ENCODE assay signal across 9 mouse cellular contexts in the genomic region with DNA sequence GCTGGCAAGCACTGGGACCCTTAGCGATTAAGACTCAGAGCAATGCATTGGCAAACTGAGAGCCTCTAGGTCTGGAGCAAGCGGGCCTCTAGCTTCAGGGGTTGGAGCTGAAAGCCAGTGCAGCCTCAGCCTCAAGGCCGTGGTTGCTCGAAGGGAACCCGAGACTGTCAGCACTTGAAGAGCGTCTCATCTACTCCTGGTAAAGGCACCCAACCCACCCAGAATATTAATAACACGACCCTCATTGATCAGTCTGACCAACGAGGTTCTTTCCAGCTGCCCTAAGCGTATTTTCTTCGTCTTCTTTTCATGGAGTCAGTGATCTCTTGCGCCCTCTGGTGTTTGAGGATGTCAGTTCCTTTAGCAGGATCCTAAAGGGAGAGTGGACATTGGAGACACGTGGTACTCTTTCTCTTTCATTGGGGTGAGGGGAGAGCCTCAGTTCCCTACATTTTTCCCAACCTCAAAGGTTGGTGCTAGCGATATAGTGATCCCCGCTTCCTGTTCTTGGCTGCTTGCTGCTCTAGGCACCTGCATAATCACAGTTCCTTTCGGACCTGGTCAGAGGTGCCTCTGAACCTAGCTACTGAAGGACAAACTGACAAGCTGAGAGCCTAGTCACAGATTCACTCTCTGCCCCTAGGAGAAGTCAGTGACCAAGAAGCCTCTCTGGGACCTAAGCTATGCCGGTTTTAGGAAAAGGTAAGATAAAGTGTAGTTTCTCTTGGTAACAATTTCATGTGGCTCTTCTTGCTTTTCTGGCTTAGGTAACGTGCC.
DNase-seq lines count a peak whose midpoint lies in the region; ATAC-seq and TF ChIP-seq lines count a peak whose summit lies in the region.
"Had no signal": no experiment of that assay in that cellular context is flagged by ENCODE, and none has a peak within 500 bp of the region (broad histone marks: within the 10 kb centered on the region; RNA-seq: fewer than 3 reads in every experiment).

No protein-coding gene starts in this region.

- H3K36me3 ChIP-seq in forebrain, embryonic 14.5 days (ENCODE audit: control insufficient read depth, insufficient read depth, low read length) = no peaks in the 10 kb centered on the region
- no peaks in the 10 kb centered on the region for H3K36me3 ChIP-seq in hindbrain, embryonic 11.5 days (ENCODE audit: control insufficient read depth, insufficient read depth, low read length)

- TF ChIP-seq POLR2A in lung, adult 2 months (IDR thresholded peaks at IDR 0.05; ENCODE audit: borderline replicate concordance, extremely low read depth, low read depth, low read length) = no peak

- DNase-seq in MEL-GATA-1-ER (ENCODE audit: extremely low read depth, low read depth) = peak; percentile 36
- DNase-seq in c-Kit-positive CD71-positive TER-119-positive erythroid progenitor cells, embryonic 14.5 days (ENCODE audit: low spot score) = peak; percentile 55
- DNase-seq in forebrain, embryonic 14.5 days (ENCODE audit: low spot score) = peak; percentile 86
- DNase-seq in hindbrain, embryonic 11.5 days (ENCODE audit: low spot score) = peak; percentile 89
- peak; percentile 25 to 63 for DNase-seq in layer of hippocampus, adult 8-10 months (ENCODE audit: low spot score in 2 of 2)
- DNase-seq in lung, adult 2 months = peak; percentile 62
- DNase-seq in thymus, postnatal 10 days (ENCODE audit: low spot score in 2 of 2) = peak; percentile 46 to 79

- H3K9me3 ChIP-seq in forebrain, embryonic 14.5 days (replicated peaks; ENCODE audit: control insufficient read depth, low read length) = no peaks in the 10 kb centered on the region
- H3K9me3 ChIP-seq in hindbrain, embryonic 11.5 days (ENCODE audit: control insufficient read depth, low read length) = no peaks in the 10 kb centered on the region

- no peaks in the 10 kb centered on the region for H3K4me1 ChIP-seq in forebrain, embryonic 14.5 days (ENCODE audit: control insufficient read depth, insufficient read depth, low read length)
- H3K4me1 ChIP-seq in hindbrain, embryonic 11.5 days (replicated peaks; ENCODE audit: control insufficient read depth, insufficient read depth, low read length) = no peaks in the 10 kb centered on the region
- no peaks in the 10 kb centered on the region for H3K4me1 ChIP-seq in lung, adult 2 months (ENCODE audit: control insufficient read depth, insufficient read depth, low read length)

- H3K27ac ChIP-seq in forebrain, embryonic 14.5 days (ENCODE audit: low read depth, low read length) = no peak overlapping the region
- no peak overlapping the region for H3K27ac ChIP-seq in hindbrain, embryonic 11.5 days (ENCODE audit: low read depth, low read length)
- H3K27ac ChIP-seq: macrophage had no signal

- H3K4me3 ChIP-seq in forebrain, embryonic 14.5 days (ENCODE audit: low read depth, low read length) = no peak overlapping the region
- no peak overlapping the region for H3K4me3 ChIP-seq in hindbrain, embryonic 11.5 days (ENCODE audit: low read depth, low read length)
- H3K4me3 ChIP-seq in lung, adult 2 months (replicated peaks; ENCODE audit: extremely low read depth, low read depth, low read length) = no peak overlapping the region

- no peaks in the 10 kb centered on the region for H3K27me3 ChIP-seq in forebrain, embryonic 14.5 days (replicated peaks; ENCODE audit: control insufficient read depth, insufficient read depth, low read length)
- no peaks in the 10 kb centered on the region for H3K27me3 ChIP-seq in hindbrain, embryonic 11.5 days (ENCODE audit: control insufficient read depth, insufficient read depth, low read length)

- H3K9ac ChIP-seq in forebrain, embryonic 14.5 days (ENCODE audit: low read length) = peak overlapping the region; percentile 30; the same call in 1 of the 2 replicates
- H3K9ac ChIP-seq in hindbrain, embryonic 11.5 days (ENCODE audit: low read depth, low read length) = peak overlapping the region; percentile 34; the same call in 1 of the 2 replicates

- WGBS in forebrain, embryonic 14.5 days = 38% methylated on average over 17 of the region's 17 CpGs
- 33% methylated on average over 17 of the region's 17 CpGs for WGBS in hindbrain, embryonic 11.5 days
- WGBS in lung, adult 2 months = 27% methylated on average over 17 of the region's 17 CpGs

- ATAC-seq in forebrain, embryonic 14.5 days = peak; percentile 89
- peak; percentile 81 for ATAC-seq in hindbrain, embryonic 11.5 days (ENCODE audit: low FRiP score)
- peak; percentile 82 for ATAC-seq in neutrophil, adult 5-6 weeks (ENCODE audit: extremely low read depth, insufficient number of reproducible peaks, low FRiP score, poor library complexity, severe bottlenecking)

- TF ChIP-seq CTCF in lung, adult 2 months (IDR thresholded peaks at IDR 0.05; ENCODE audit: insufficient read depth, low read length) = peak; percentile 8; the same call in 1 of the 2 replicates

- peak overlapping the region; percentile 34; the same call in 1 of the 2 replicates for H3K4me2 ChIP-seq in forebrain, embryonic 14.5 days (ENCODE audit: low read length)
- peak overlapping the region; percentile 21; the same call in 1 of the 2 replicates for H3K4me2 ChIP-seq in hindbrain, embryonic 11.5 days (replicated peaks; ENCODE audit: low read depth, low read length)

Comparison
In these comparisons a context has a peak if more than half of its experiments do, and no peak if none do; other contexts are left out.
1. DNase-seq: peak in every context shown above with its lines; median percentile 89 in hindbrain, embryonic 11.5 days; 86 in forebrain, embryonic 14.5 days; 62 in thymus, postnatal 10 days; 62 in lung, adult 2 months; 55 in c-Kit-positive CD71-positive TER-119-positive erythroid progenitor cells, embryonic 14.5 days; 44 in layer of hippocampus, adult 8-10 months; 36 in MEL-GATA-1-ER.